Mouse (Mus musculus) midbrain, embryonic 10.5 days (tissue): Measurements from ENCODE around the gene Ipo9. TPM values are rescaled to one million over a fixed set of nuclear protein-coding genes. Genes with fewer than 3 reads are reported as not detected.

Source experiments
- DNase-seq: peaks from one replicate; pipeline ENCODE4 v3.0.0-alpha.2; 2017; ENCODE audit warnings: low spot score
- H3K27ac ChIP-seq: fragments of 300-500 bp; sonication (generic); replicated peaks from 2 replicates; pipeline ENCODE4 v1.5.1; 2016; ENCODE audit warnings: mild to moderate bottlenecking
- H3K27me3 ChIP-seq: fragments of 300-500 bp; sonication (generic); 2 replicates; pipeline ENCODE4 v1.6.1; 2016; ENCODE audit warnings: low read depth, mild to moderate bottlenecking; ENCODE audit not compliant: poor library complexity, severe bottlenecking
- H3K36me3 ChIP-seq: fragments of 300-500 bp; sonication (generic); 2 replicates; pipeline ENCODE4 v1.6.1; 2016; ENCODE audit warnings: mild to moderate bottlenecking, moderate library complexity
- H3K4me1 ChIP-seq: fragments of 300-500 bp; sonication (generic); 2 replicates; pipeline ENCODE4 v1.6.1; 2016
- H3K4me3 ChIP-seq: fragments of 300-500 bp; sonication (generic); 2 replicates; pipeline ENCODE4 v1.5.1; 2016; ENCODE audit warnings: mild to moderate bottlenecking, moderate library complexity
- H3K9me3 ChIP-seq: fragments of 300-500 bp; sonication (generic); replicated peaks from 2 replicates; pipeline ENCODE4 v1.6.1; 2016; ENCODE audit warnings: mild to moderate bottlenecking
- WGBS: fragments of 180-500 bp; shearing (Covaris S2); methylation state at CpG from one replicate; pipeline ENCODE4 v1.1.7; 2016; 5-methylcytosine and 5-hydroxymethylcytosine counted together
- polyA plus RNA-seq: library from polyadenylated mRNA; unstranded; fragments of >200 nt; fragmentation: Nextera tagmentation; extraction: Ambion mirVana; gene quantifications from 2 replicates; pipeline ENCODE4 v1.2.1, GENCODE M21; 2016

Ipo9 gene
- 179 and 191 TPM in 2 replicates for polyA plus RNA-seq

DNA sequence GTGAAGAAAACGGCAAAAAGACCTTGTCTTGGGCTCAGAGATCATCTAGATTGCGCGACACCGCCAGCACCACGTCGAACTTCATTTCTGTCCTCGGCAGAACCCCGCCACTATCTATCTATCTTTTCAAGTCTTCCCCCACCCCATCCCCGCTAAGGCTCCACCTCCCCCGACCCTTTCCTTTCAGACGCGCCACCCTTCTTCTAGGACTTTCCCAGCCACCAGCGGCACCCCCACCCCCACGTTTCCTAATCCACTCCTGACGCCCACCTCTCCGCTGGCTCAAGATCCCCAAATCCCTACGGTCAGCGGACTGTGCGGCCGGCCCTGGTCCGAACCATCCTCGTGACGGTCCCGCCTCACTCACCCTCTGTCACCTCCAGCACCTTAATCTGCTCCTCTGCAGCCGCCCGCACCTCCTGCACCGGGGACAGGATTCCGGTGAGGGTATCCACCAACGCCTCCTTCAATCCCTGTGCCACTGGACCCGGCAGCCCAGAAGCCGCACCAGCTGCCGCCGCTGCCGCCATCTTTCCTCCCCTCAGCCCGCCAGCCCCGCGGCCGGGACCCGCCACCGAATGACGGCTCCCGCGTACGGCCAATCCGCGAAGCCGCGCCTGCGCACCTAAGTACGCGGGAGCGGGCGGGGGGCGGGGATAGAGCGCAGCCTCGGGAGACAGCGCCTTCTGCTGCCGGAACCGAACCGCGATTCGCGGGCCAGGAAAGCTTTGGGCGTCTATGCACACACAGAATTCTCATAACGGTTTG lies at the start of gene Ipo9:
TSS of gene Ipo9 (minus strand) at position 599 of the 768 bp plus-strand sequence.
- H3K27ac ChIP-seq: peak within 1 kb of the TSS; percentile 98
- H3K36me3 ChIP-seq: peaks cover 27% of the 10 kb centered on the region
- H3K4me1 ChIP-seq: peaks cover 44% of the 10 kb centered on the region
- no peaks in the 10 kb centered on the region for H3K27me3 ChIP-seq
- WGBS: under 1% methylated on average over 65 of the region's 65 CpGs
- H3K9me3 ChIP-seq: no peaks in the 10 kb centered on the region
- peak within 1 kb of the TSS; percentile 90 for H3K4me3 ChIP-seq
- DNase-seq: peak; percentile 92

DNA sequence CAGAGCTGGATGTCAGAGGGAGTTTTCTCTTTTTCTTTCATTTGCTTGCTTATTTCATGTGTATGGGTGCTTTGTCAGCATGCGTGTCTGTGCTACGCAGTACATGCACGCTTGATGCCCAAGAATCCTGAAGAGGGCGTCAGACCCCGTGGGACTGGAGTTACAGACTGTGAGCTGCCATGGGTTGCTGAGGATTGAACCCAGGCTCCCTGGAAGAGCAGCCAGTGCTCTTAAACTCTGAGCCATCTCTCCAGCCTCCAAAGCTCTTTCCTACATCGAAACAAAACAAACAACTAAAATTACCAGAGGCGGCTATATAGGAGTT lies 45.2 kb upstream of the Ipo9 start:
- no peak overlapping the region for H3K4me3 ChIP-seq
- no peaks in the 10 kb centered on the region for H3K9me3 ChIP-seq
- H3K36me3 ChIP-seq: peaks cover 22% of the 10 kb centered on the region
- H3K27me3 ChIP-seq: no peaks in the 10 kb centered on the region
- H3K4me1 ChIP-seq: peaks cover 10% of the 10 kb centered on the region
- DNase-seq: no peak
- whole genome bisulfite sequencing: 89% methylated on average over 7 of the region's 7 CpGs
- H3K27ac ChIP-seq: peak overlapping the region; percentile 43

DNA sequence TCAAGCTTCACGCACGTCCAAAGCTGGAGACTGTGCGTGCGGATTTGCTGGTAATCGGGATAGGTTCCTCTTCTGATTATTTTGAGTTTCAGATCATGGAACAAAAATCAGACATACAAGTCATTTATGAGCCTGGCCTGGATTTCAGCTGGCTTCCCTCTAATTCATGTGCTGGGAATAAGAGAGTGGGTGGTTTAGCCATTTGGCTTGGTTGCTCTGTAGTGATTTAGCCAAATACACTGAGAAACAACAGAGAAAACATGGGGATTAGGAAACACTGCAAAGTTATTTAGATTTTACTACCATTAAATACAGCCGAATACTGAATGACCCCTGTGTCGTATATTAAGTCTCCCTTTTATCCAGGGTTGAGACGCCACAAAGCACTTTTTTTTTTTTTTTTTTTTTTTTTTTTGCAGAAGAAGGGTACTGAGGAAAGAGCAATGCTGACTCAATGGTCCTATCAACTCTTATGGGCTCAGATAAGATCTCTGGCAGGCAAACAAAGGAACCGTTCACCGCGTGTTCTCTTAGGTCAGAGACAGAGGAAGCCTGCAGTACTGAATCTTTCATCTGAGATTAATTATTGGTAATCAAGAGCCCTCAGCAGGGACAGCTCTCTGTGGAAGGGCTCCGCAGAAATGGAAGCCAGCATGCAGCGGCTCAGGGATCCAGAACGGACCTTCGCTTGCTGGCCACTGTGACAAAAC lies 44.7 kb upstream of the Ipo9 start:
- Histone ChIP-seq H3K27ac (peak overlapping the region; percentile 43), H3K4me3 (no peak overlapping the region), H3K9me3 (no peaks in the 10 kb centered on the region), H3K4me1 (peaks cover 10% of the 10 kb centered on the region), H3K27me3 (no peaks in the 10 kb centered on the region), H3K36me3 (peaks cover 27% of the 10 kb centered on the region)
- no peak for DNase-seq
- WGBS: 84% methylated on average over 15 of the region's 15 CpGs

DNA sequence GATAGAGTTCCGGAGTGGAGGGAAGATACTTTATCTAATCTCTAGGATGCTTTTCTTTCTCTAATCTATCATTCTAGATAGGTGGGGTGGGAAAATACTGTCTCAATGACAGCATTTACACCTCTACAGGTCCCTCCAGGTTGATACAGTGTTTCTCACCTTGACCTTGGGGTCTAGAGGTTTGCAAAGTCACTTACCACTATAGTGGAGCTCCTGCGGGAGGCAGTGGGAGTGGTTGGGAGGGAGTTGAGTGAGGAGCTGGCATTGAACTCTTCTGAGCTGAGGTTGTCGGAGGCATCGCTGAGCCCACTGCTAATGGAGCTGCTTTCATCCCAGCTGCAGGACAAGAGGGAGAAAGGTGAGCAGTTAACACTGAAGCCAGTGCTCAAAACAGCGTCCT lies 42.2 kb upstream of the Ipo9 start:
- WGBS: 89% methylated on average over 5 of the region's 5 CpGs
- Histone ChIP-seq H3K9me3 (no peaks in the 10 kb centered on the region), H3K27me3 (no peaks in the 10 kb centered on the region), H3K4me1 (peaks cover 10% of the 10 kb centered on the region), H3K36me3 (peaks cover 49% of the 10 kb centered on the region), H3K27ac (no peak overlapping the region), H3K4me3 (no peak overlapping the region)
- no peak for DNase-seq

DNA sequence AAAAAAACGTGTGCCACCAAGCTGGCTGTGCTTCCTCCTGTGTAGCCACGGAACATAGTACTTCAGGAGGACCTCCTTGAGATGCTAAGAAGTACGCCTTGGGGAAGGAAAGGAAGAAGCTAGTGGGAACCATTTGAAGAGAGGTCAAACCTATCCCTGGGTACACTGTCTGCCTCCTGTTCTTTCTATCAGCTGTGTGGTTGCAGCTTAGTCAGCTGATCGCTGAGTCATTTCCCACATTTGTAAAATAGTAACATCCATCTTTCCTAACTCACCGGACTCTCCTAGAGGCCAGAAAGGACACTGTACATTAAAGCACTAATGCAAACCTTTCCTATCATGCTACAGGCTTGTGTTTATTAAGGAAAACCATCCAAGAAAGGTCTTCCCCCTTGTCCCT lies 41.4 kb upstream of the Ipo9 start:
- Histone ChIP-seq H3K9me3 (no peaks in the 10 kb centered on the region), H3K4me3 (no peak overlapping the region), H3K27me3 (no peaks in the 10 kb centered on the region), H3K4me1 (peaks cover 10% of the 10 kb centered on the region), H3K36me3 (peaks cover 57% of the 10 kb centered on the region), H3K27ac (no peak overlapping the region)
- 87% methylated on average over 5 of the region's 5 CpGs for WGBS
- no peak for DNase-seq

DNA sequence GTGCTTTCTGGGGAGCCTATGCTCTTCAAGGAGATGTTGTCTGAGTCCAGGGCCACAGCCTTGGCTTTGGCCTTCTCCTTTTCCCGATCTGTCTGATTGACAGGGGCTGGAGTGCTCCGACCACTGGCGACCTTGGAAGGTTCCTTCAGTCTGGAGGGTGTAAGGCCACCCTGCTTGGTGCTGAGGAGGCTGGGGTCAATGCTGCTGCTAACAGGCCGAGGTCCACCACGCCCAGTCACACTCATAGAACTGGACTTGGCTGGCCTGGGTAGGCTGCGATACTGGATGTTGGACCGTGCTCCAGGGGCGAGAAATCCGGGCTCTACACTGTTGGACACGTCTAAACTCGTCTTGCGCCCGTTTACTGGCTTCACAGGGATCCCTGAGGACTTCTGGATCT lies 40.2 kb upstream of the Ipo9 start:
- H3K27me3 ChIP-seq: no peaks in the 10 kb centered on the region
- H3K4me3 ChIP-seq: no peak overlapping the region
- H3K9me3 ChIP-seq: no peaks in the 10 kb centered on the region
- no peak for DNase-seq
- 93% methylated on average over 13 of the region's 13 CpGs for WGBS
- H3K27ac ChIP-seq: no peak overlapping the region
- H3K4me1 ChIP-seq: peaks cover 5% of the 10 kb centered on the region
- H3K36me3 ChIP-seq: peaks cover 69% of the 10 kb centered on the region

DNA sequence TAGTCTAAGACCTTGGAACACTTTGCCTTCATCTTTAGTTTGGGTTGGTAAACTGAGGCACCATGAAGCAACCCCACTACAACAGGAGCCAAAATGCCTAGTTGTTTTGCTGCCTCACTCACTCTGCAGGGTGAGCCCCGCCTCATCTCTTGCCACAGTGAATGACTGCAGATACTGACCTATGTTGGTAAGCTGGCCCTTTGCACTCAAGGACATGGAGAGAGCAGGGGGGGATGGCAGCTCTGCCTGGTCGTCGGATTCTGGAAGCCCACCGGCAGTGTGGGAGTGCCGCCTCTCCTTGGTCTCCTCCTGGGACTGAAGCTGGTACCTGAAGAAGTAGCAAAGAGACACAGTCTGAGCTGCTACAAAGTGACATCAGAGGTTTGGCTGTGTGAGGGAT lies 37.2 kb upstream of the Ipo9 start:
- Histone ChIP-seq H3K4me1 (no peaks in the 10 kb centered on the region), H3K9me3 (no peaks in the 10 kb centered on the region), H3K27me3 (no peaks in the 10 kb centered on the region), H3K36me3 (peaks cover 98% of the 10 kb centered on the region), H3K4me3 (no peak overlapping the region), H3K27ac (no peak overlapping the region)
- 90% methylated on average over 5 of the region's 5 CpGs for WGBS
- no peak for DNase-seq

DNA sequence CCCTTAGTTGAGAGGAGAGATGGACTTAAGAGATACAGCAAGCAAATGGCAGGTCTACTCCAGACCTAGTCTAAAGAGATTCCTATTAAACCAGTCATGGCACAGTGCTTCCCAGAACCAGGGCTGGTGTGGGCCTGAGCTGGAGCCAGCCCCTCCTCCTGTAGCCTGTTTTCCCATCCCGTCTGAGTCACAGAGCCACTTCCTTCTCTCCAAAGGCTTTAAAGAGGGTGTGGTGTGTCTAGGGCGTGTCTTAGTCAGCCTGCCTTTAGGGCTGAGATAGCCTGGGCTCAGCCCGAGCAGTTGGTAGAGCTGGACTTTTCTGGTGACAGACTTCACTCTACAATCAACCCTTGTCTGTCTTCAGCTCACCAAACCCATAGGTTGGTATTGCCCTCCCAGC lies 36.6 kb upstream of the Ipo9 start:
- DNase-seq: no peak
- Histone ChIP-seq H3K27me3 (no peaks in the 10 kb centered on the region), H3K27ac (no peak overlapping the region), H3K9me3 (no peaks in the 10 kb centered on the region), H3K4me3 (no peak overlapping the region), H3K4me1 (no peaks in the 10 kb centered on the region), H3K36me3 (peaks cover 98% of the 10 kb centered on the region)
- WGBS: 79% methylated on average over 3 of the region's 3 CpGs

DNA sequence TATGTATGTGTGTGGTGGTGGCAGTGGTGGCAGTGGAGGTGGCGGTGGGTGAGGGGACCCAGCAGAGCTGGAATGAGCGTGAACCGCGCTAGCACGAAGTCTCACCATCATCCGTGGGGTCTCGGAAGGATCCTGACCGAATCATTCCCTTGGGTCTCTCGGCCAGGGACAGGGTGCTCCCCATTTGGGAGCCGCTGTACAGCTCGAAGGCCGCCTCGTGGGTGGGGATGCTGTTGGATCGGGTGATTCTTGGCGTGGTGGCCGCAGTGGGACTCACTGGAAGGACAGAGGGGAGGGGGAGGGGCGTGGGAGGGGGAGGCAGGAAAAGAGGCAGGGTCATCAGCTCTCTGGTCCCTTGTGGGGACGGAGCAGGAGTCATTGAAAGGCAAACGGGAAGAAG lies 35.4 kb upstream of the Ipo9 start:
- Histone ChIP-seq H3K27me3 (no peaks in the 10 kb centered on the region), H3K9me3 (no peaks in the 10 kb centered on the region), H3K4me1 (no peaks in the 10 kb centered on the region), H3K36me3 (peaks cover 90% of the 10 kb centered on the region), H3K4me3 (no peak overlapping the region), H3K27ac (no peak overlapping the region)
- WGBS: 87% methylated on average over 19 of the region's 19 CpGs
- DNase-seq: no peak

DNA sequence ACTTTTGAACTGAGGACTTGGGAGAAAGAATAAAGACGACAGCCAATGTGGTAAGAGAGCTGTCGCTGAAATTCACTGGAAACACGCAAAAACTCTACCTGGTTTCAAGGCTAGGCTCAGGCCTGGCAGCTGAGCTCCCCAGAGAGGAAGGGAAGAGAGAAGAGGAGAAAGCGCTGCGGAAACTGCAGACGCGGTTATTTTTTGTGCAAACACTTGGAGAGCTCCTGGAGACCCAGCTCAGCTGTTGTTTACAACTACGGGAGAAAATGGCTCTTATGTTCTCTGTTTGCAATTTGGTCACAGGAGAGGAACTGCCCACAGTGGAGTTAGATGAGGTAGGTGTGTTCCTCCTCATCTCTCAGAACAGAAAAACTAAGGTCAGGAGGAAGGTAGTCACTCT lies 32.4 kb upstream of the Ipo9 start:
- Histone ChIP-seq H3K27me3 (no peaks in the 10 kb centered on the region), H3K9me3 (no peaks in the 10 kb centered on the region), H3K4me1 (no peaks in the 10 kb centered on the region), H3K36me3 (peaks cover 93% of the 10 kb centered on the region), H3K27ac (no peak overlapping the region), H3K4me3 (no peak overlapping the region)
- no peak for DNase-seq
- 89% methylated on average over 8 of the region's 8 CpGs for WGBS

DNA sequence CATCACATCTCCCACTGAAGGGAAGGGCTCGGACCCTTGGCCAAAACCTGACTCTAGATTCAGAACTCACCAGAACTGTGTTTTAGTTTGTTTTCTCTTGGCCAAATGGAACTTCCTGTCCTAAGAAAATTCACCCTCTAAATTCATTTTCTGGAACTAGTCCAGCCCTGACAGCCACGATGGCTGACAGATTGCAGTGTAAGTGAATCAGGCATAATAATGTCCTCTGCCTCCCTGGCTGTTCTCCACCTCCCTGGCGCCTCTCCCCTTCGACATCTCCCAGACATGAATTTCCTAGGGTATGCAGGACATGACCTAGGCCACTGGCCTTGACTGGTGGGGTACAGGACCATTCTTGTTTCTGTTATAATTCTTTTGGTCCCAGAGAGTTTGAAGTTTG lies 32.0 kb upstream of the Ipo9 start:
- Histone ChIP-seq H3K27ac (no peak overlapping the region), H3K27me3 (no peaks in the 10 kb centered on the region), H3K9me3 (no peaks in the 10 kb centered on the region), H3K36me3 (peaks cover 93% of the 10 kb centered on the region), H3K4me3 (no peak overlapping the region), H3K4me1 (no peaks in the 10 kb centered on the region)
- 88% methylated on average over 4 of the region's 4 CpGs for WGBS
- DNase-seq: no peak

DNA sequence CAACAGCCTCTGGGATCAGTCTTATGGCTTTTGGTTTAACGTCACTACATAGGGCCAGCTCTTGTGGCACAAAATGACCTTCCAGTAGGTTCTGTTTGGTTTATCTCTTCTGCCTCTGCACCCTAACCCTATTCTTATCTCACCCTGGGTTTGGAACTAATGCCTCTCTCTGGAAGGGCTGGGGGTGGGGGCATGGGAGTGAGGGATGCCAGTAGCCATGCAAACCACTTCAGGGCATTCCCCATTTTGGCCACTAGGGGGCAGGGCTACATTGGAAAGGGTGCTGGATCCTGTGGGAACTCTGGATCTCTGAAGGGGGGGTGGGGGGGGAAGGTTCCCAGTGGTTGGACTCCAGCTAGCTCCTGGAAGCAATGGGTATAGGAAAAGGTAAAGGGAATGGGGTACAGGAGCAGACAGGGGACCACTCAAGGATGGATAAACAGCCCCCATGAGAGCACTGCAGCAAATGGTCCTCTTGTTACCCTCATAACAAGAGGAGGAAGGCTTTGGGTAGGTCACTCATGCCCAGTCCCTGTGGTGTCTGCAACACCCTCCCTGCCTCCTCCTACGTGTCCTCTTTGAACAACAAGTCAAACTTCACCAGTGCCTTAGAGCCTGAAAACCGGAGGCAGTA lies 30.9 kb upstream of the Ipo9 start:
- WGBS: 82% methylated on average over 3 of the region's 3 CpGs
- H3K4me1 ChIP-seq: no peaks in the 10 kb centered on the region
- no peak overlapping the region for H3K4me3 ChIP-seq
- no peaks in the 10 kb centered on the region for H3K9me3 ChIP-seq
- no peaks in the 10 kb centered on the region for H3K27me3 ChIP-seq
- peaks cover 92% of the 10 kb centered on the region for H3K36me3 ChIP-seq
- H3K27ac ChIP-seq: no peak overlapping the region
- peak; percentile 76 for DNase-seq

DNA sequence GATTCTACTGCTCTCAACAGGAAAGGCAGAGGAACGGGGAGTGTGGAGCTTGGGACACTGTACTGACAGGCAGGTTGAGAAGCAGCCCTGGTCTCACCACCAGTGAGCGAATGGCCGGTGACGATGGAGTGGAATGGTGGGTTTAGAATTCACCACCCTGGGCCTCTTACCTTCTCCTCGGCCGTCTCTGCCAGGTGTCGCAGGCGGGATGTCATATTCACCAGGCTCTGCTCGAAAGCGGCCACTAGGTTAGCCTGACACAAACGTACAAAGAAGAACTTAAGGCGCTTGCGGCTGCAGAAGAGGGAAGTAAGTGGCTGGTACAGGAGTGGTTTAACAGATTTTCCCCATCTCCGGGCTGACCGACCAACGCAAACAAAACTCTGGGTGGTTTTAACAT lies 30.2 kb upstream of the Ipo9 start:
- no peaks in the 10 kb centered on the region for H3K4me1 ChIP-seq
- H3K36me3 ChIP-seq: peaks cover 92% of the 10 kb centered on the region
- no peak for DNase-seq
- H3K4me3 ChIP-seq: no peak overlapping the region
- no peak overlapping the region for H3K27ac ChIP-seq
- WGBS: 94% methylated on average over 16 of the region's 16 CpGs
- H3K9me3 ChIP-seq: no peaks in the 10 kb centered on the region
- no peaks in the 10 kb centered on the region for H3K27me3 ChIP-seq
